In the genomic region with DNA sequence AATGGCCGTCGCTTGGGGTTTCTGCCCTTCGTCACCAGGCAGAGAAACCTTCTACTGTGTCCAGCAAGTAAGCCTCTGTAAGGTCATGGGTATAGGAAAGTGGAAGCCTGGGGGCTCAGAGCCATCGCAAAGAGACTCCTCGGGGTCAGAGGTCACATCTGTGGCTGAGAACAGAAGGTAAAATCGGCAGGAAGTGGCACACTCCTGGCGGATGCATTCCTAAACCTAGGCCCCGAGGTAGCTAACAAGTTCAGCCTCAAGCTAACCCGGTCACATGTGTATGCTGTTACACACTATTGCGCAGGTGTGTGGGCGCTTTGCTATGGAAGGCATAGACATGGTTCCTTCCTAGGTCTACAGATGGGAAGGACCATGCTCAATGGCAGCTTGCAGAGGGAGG, we compare ENCODE assay signal across 18 mouse cellular contexts.
DNase-seq lines count a peak whose midpoint lies in the region; ATAC-seq and TF ChIP-seq lines count a peak whose summit lies in the region.
"Had no signal": no experiment of that assay in that cellular context is flagged by ENCODE, and none has a peak within 500 bp of the region (broad histone marks: within the 10 kb centered on the region; RNA-seq: fewer than 3 reads in every experiment).

No protein-coding gene starts in this region.

- TF ChIP-seq POLR2A in thymus, adult 2 months (IDR thresholded peaks at IDR 0.05; ENCODE audit: control insufficient read depth, extremely low read depth, insufficient read depth, low read length, poor library complexity) = no peak

- TF ChIP-seq CTCF in thymus, adult 2 months (IDR thresholded peaks at IDR 0.05; ENCODE audit: borderline replicate concordance, control insufficient read depth, extremely low read depth, insufficient read depth, low read length, poor library complexity) = no peak

- no peak for ATAC-seq in heart, embryonic 14.5 days (ENCODE audit: insufficient number of reproducible peaks, insufficient read depth, low FRiP score, low read depth)
- ATAC-seq in embryonic facial prominence, embryonic 12.5 days (ENCODE audit: insufficient number of reproducible peaks, insufficient read depth, low FRiP score, low TSS enrichment) = no peak
- ATAC-seq: activated CD4-positive, CD25-positive, alpha-beta regulatory T cell, adult 4 months; CD4-positive, CD25-positive, alpha-beta regulatory T cell, adult 4 months; inflammation-experienced regulatory T-cells, adult 6 months had no signal

- peaks cover 32 to 39% of the 10 kb centered on the region in 2 experiments for H3K4me1 ChIP-seq in heart, embryonic 14.5 days (ENCODE audit: control insufficient read depth in 2 of 2, insufficient read depth in 2 of 2, low read length in 2 of 2)
- H3K4me1 ChIP-seq in thymus, adult 2 months (replicated peaks; ENCODE audit: control insufficient read depth, insufficient read depth, low read length) = peaks cover 5% of the 10 kb centered on the region
- peaks cover 40% of the 10 kb centered on the region for H3K4me1 ChIP-seq in embryonic facial prominence, embryonic 12.5 days
- H3K4me1 ChIP-seq: liver, embryonic 15.5 days had no signal

- peak overlapping the region; percentile 24 to 38; a peak in 1 of 4 replicates for H3K27ac ChIP-seq in heart, embryonic 14.5 days (replicated peaks in 1 of 2; ENCODE audit: control insufficient read depth in 1 of 2, insufficient read depth in 1 of 2, low read depth in 2 of 2, low read length in 2 of 2)
- H3K27ac ChIP-seq in thymus, adult 2 months (ENCODE audit: control insufficient read depth, insufficient read depth, low read length) = no peak overlapping the region
- H3K27ac ChIP-seq in embryonic facial prominence, embryonic 12.5 days = 0 out of 2 replicates have a peak overlapping the region, but pooled peaks have one; percentile 7
- H3K27ac ChIP-seq: limb, embryonic 13.5 days; liver, embryonic 15.5 days; midbrain, embryonic 12.5 days; stomach, postnatal 0 days had no signal

- no peaks in the 10 kb centered on the region for H3K36me3 ChIP-seq in heart, embryonic 14.5 days (ENCODE audit: control insufficient read depth, insufficient read depth, low read length)
- H3K36me3 ChIP-seq in thymus, adult 2 months (ENCODE audit: control insufficient read depth, insufficient read depth, low read length) = no peaks in the 10 kb centered on the region
- no peaks in the 10 kb centered on the region for H3K36me3 ChIP-seq in embryonic facial prominence, embryonic 12.5 days
- H3K36me3 ChIP-seq: limb, embryonic 13.5 days; liver, embryonic 15.5 days; midbrain, embryonic 12.5 days had no signal

- H3K9ac ChIP-seq in heart, embryonic 14.5 days (ENCODE audit: low read length) = no peak overlapping the region
- H3K9ac ChIP-seq in embryonic facial prominence, embryonic 12.5 days = no peak overlapping the region
- H3K9ac ChIP-seq: limb, embryonic 13.5 days; liver, embryonic 15.5 days; midbrain, embryonic 12.5 days had no signal

- no peak for DNase-seq in heart, postnatal 4 days
- DNase-seq in thymus, postnatal 25 days = peak; percentile 5
- no peak for DNase-seq in thymus, adult 2 months
- DNase-seq in yolk sac, embryonic 10.5 days (ENCODE audit: low spot score) = peak; percentile 13
- DNase-seq in kidney, postnatal 36 days = no peak
- DNase-seq: cerebellum, adult 9-11 months; gastrocnemius, postnatal 10 days; kidney, adult 9 months; right cerebral cortex, adult 18-20 months had no signal

- H3K4me2 ChIP-seq in heart, embryonic 14.5 days (ENCODE audit: low read length) = no peak overlapping the region
- no peak overlapping the region for H3K4me2 ChIP-seq in embryonic facial prominence, embryonic 12.5 days (replicated peaks)
- H3K4me2 ChIP-seq: limb, embryonic 13.5 days; liver, embryonic 15.5 days; midbrain, embryonic 12.5 days had no signal

- WGBS in heart, embryonic 14.5 days = 56% methylated on average over 11 of the region's 11 CpGs
- 65% methylated on average over 11 of the region's 11 CpGs for WGBS in thymus, adult 2 months
- 18% methylated on average over 11 of the region's 11 CpGs for WGBS in embryonic facial prominence, embryonic 12.5 days

- H3K9me3 ChIP-seq in heart, embryonic 14.5 days (ENCODE audit: control insufficient read depth, low read length) = no peaks in the 10 kb centered on the region
- H3K9me3 ChIP-seq in embryonic facial prominence, embryonic 12.5 days = no peaks in the 10 kb centered on the region
- H3K9me3 ChIP-seq: limb, embryonic 13.5 days; liver, embryonic 15.5 days; midbrain, embryonic 12.5 days had no signal

- H3K27me3 ChIP-seq in heart, embryonic 14.5 days (ENCODE audit: control insufficient read depth, insufficient read depth, low read length) = no peaks in the 10 kb centered on the region
- no peaks in the 10 kb centered on the region for H3K27me3 ChIP-seq in thymus, adult 2 months (ENCODE audit: control insufficient read depth, insufficient read depth, low read length)
- H3K27me3 ChIP-seq in embryonic facial prominence, embryonic 12.5 days = no peaks in the 10 kb centered on the region
- H3K27me3 ChIP-seq: limb, embryonic 13.5 days; liver, embryonic 15.5 days; midbrain, embryonic 12.5 days had no signal

- H3K4me3 ChIP-seq in heart, embryonic 14.5 days (ENCODE audit: control insufficient read depth in 1 of 2, insufficient read depth in 1 of 2, low read depth in 1 of 2, low read length in 2 of 2) = no peak overlapping the region
- no peak overlapping the region for H3K4me3 ChIP-seq in thymus, adult 2 months (ENCODE audit: control insufficient read depth, insufficient read depth, low read length)
- H3K4me3 ChIP-seq in embryonic facial prominence, embryonic 12.5 days = no peak overlapping the region
- H3K4me3 ChIP-seq: limb, embryonic 13.5 days; liver, embryonic 15.5 days; midbrain, embryonic 12.5 days had no signal

Comparison
In these comparisons a context has a peak if more than half of its experiments do, and no peak if none do; other contexts are left out.
1. DNase-seq: peak in thymus, postnatal 25 days (single experiment) and yolk sac, embryonic 10.5 days (single experiment); none in heart, postnatal 4 days (single experiment), thymus, adult 2 months (single experiment) and kidney, postnatal 36 days (0 of 2).